Mouse (Mus musculus) spleen, postnatal 36 days (tissue): ENCODE measurements around the gene Dok7.
A peak's percentile ranks its signal among the peaks of the same experiment; 100 is the strongest.

Experiments
- DNase-seq, 2 experiments: peaks; one replicate each; pipeline ENCODE4 v3.0.0; 2022; ENCODE audit warnings: low spot score in 2 of 2, mixed read lengths in 1 of 2

The Dok7 gene

DNA sequence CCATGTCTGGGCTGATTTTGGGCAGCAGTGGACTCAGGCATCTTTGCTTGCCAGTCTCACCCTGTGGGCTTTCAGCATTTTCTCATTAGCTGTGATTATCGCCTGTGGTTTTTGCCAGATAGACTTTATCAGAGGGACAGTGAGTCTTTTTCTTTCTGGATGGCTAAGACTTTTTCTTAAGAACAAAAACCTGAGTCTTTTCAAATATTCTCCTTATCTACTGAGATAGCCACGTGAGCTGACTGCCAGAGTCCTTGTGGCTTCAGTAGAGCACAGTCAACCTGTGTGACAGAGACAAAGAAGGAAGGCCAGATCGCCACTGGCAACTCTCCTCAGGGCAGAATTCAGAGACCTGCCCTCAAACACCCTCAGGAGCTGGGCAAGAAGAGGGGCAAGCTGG is 61.1 kb downstream of the Dok7 start:
- no peak for DNase-seq

DNA sequence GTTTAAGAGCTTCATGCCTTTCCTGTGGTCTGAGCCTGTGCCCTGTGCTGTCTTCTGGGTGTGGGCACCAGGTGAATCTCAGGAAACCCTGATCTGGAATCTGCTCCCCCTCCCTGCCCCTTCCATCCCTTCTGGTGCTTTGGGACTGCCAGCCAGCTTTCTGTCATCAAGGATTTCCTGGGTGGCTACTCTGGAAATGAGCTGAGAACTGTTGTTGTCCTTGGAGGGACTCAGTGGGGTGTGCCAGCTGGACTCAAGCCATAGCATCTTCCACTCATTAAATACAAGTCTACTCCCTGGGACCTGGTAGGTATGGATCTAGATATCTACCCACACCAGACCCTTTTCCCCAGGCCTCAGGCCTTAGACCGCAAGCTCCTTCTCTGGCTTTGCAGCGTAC is 61.9 kb downstream of the Dok7 start:
- no peak for DNase-seq

GRCm38 (mm10) chr5:35120024-35120423 is 63.5 kb downstream of the Dok7 start:
- no peak for DNase-seq

- DNase-seq, result no peak
Measured at GRCm38 (mm10) chr5:35129208-35129607, 72.6 kb downstream of the Dok7 start.

- DNase-seq, result no peak
Measured at GRCm38 (mm10) chr5:35129767-35130191, 73.2 kb downstream of the Dok7 start.

DNA sequence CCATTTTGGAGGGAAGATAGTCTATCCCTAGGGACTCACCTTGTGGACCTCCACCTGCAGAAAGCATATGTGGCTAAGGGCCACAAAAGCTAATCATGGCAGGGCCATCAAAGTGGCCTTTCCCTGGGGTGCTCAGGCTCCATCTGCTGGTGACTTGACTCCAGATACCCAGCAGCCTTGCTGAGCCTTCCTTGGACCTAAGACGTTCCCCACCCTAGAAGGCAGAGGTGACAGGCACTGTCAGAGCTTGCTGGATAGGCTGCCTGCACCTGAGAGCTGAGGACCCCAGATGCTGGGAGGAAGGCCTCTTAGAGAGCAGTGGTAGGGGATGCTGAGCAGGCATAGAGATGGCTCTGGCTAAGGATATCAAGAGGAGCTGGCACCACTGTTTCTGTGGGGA is 74.7 kb downstream of the Dok7 start:
- no peak for DNase-seq

GRCm38 (mm10) chr5:35131773-35132172 is 75.2 kb downstream of the Dok7 start:
- DNase-seq, result peak; percentile 41 to 45

DNA sequence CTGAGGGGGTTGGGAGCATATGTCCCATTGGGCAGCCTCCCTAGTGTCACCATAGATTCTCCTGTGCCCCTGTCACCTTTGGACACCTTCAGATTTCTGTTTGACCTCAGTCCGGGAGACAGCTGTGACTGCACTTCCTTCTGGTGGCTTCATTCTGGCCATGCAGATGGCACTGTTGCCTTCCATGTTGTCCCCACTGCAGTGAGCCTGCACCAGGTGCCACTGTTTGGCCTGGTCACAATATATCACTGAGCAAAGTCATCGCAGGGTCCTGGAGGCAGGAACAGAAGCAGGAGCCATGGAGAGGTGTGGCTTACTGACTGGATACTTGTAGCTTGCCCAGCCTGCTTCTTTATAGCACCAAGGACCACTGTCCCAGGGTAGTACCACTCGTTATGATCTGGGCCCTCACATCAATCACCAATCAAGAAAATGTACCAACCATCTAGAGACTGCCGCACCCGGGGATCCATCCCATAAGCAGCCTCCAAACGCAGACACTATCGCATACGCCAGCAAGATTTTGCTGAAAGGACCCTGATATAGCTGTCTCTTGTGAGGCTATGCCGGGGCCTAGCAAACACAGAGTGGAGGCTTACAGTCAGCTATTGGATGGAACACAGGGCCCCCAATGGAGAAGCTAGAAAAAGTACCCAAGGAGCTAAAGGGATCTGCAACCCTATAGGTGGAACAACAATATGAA is 75.9 kb downstream of the Dok7 start:
- DNase-seq, result no peak

GRCm38 (mm10) chr5:35133468-35133867 is 76.9 kb downstream of the Dok7 start:
- DNase-seq, result no peak

DNA sequence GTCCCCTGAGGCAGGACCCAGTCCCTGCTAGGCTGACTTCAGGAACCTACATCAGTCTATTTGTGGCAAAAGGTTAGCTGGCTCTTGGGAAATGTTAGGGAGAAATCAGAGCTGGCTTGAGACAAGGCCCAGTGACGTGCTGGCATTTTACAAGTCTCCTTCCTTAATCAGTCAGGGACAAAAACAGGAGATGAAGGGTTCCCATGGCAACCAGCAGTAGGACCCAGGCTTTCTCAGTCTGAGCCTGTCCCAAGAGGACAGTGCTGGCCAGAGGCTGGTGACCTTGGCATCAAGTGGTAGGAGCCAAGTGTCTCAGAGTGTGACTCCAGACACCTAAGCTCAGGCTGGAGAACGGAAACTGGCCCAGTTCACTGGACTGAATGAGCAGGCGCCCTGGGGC is 77.7 kb downstream of the Dok7 start:
- no peak for DNase-seq

DNA sequence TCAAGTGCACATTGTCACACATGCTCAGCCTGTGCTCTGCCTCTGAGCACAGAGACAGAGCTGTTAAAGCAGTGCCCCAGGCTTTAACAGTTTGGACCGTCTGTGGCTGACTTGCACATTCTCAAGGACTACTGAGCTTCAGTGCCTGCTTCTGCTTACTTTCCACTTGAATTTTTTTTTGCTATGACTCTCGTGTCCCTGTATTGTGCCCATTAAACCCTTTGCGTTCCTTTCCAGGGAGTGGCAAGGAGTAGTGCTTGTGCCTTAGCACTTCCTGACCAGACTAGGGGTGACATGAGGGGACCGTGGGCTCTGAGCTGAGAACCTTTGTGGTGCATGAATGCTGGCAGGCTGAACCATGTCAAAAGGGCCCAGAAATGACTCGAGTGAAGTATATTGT is 79.3 kb downstream of the Dok7 start:
- no peak for DNase-seq
